In genomic region chr8:119039358-119039757, GRCm38 (mm10) we compare ENCODE assay signal across 24 mouse cellular contexts.
DNase-seq lines count a peak whose midpoint lies in the region; ATAC-seq and TF ChIP-seq lines count a peak whose summit lies in the region.
"Had no signal": no experiment of that assay in that cellular context is flagged by ENCODE, and none has a peak within 500 bp of the region (broad histone marks: within the 10 kb centered on the region; RNA-seq: fewer than 3 reads in every experiment).

No protein-coding gene starts in this region.

- H3K4me1 ChIP-seq in liver, embryonic 14.5 days (replicated peaks; ENCODE audit: control insufficient read depth in 2 of 2, insufficient read depth in 2 of 2, low read length in 1 of 2): no peaks in the 10 kb centered on the region
- no peaks in the 10 kb centered on the region for H3K4me1 ChIP-seq in ES-E14 (ENCODE audit: control insufficient read depth in 2 of 2, insufficient read depth in 2 of 2, low read length in 2 of 2, poor library complexity in 1 of 2)
- no peaks in the 10 kb centered on the region for H3K4me1 ChIP-seq in stomach, postnatal 0 days (replicated peaks; ENCODE audit: control insufficient read depth, insufficient read depth)
- H3K4me1 ChIP-seq: embryonic facial prominence, embryonic 12.5 days; forebrain, embryonic 15.5 days; hindbrain, embryonic 12.5 days; kidney, embryonic 15.5 days; limb, embryonic 10.5 days; liver, embryonic 12.5 days; lung, embryonic 15.5 days; midbrain, embryonic 10.5 days; neural tube, embryonic 13.5 days had no signal

- no peak for DNase-seq in gastrocnemius, adult 2 months
- no peak for DNase-seq in gastrocnemius, postnatal 10 days
- DNase-seq in liver, embryonic 14.5 days (ENCODE audit: low read depth in 3 of 3, low spot score in 3 of 3): no peak
- DNase-seq in liver: no peak
- peak; percentile 6 for DNase-seq in ES-E14 (ENCODE audit: low read depth, low spot score)
- no peak for DNase-seq in stomach, postnatal 0 days (ENCODE audit: low spot score)
- no peak for DNase-seq in left cerebral cortex, postnatal 10 days (ENCODE audit: extremely low spot score in 1 of 2, low spot score in 2 of 2)
- DNase-seq: cerebellum, adult 9-11 months; heart, postnatal 14 days; lung, postnatal 4 days; right cerebral cortex, adult 18-20 months; thymus, postnatal 36 days had no signal

- no peaks in the 10 kb centered on the region for H3K27me3 ChIP-seq in liver, embryonic 14.5 days (ENCODE audit: control insufficient read depth, insufficient read depth, low read length)
- no peaks in the 10 kb centered on the region for H3K27me3 ChIP-seq in stomach, postnatal 0 days (ENCODE audit: control insufficient read depth, insufficient read depth, low read length)
- H3K27me3 ChIP-seq: CH12.LX; embryonic facial prominence, embryonic 12.5 days; forebrain, embryonic 15.5 days; hindbrain, embryonic 12.5 days; kidney, embryonic 15.5 days; liver, embryonic 12.5 days; lung, embryonic 15.5 days; neural tube, embryonic 13.5 days had no signal

- H3K36me3 ChIP-seq in liver, embryonic 14.5 days (replicated peaks; ENCODE audit: control insufficient read depth, insufficient read depth, low read depth): no peaks in the 10 kb centered on the region
- no peaks in the 10 kb centered on the region for H3K36me3 ChIP-seq in ES-E14 (ENCODE audit: control insufficient read depth, insufficient read depth, low read length, poor library complexity, severe bottlenecking)
- no peaks in the 10 kb centered on the region for H3K36me3 ChIP-seq in stomach, postnatal 0 days (ENCODE audit: control insufficient read depth, insufficient read depth, low read length)
- H3K36me3 ChIP-seq: embryonic facial prominence, embryonic 12.5 days; forebrain, embryonic 15.5 days; hindbrain, embryonic 12.5 days; kidney, embryonic 15.5 days; limb, embryonic 10.5 days; liver, embryonic 12.5 days; lung, embryonic 15.5 days; midbrain, embryonic 10.5 days; neural tube, embryonic 13.5 days had no signal

- ATAC-seq in liver, embryonic 14.5 days (ENCODE audit: insufficient read depth): no peak
- no peak for ATAC-seq in stomach, postnatal 0 days (ENCODE audit: low FRiP score, low TSS enrichment)
- ATAC-seq: forebrain, embryonic 15.5 days; liver, embryonic 12.5 days had no signal

- in situ Hi-C loops in ES-E14 (cut with MboI; ENCODE audit: low sequenced_read_pairs in 2 of 2, unreplicated experiment in 2 of 2): no loop called here

- no peaks in the 10 kb centered on the region; the same call in 1 of the 2 replicates for H3K9me3 ChIP-seq in liver, embryonic 14.5 days (ENCODE audit: control insufficient read depth, low read length)
- no peaks in the 10 kb centered on the region for H3K9me3 ChIP-seq in ES-E14 (ENCODE audit: control insufficient read depth, insufficient read depth, low read depth, low read length)
- H3K9me3 ChIP-seq in stomach, postnatal 0 days (ENCODE audit: control insufficient read depth, low read length): no peaks in the 10 kb centered on the region
- H3K9me3 ChIP-seq: embryonic facial prominence, embryonic 12.5 days; forebrain, embryonic 15.5 days; kidney, embryonic 15.5 days; limb, embryonic 10.5 days; lung, embryonic 15.5 days had no signal

- 48% methylated on average over 2 of the region's 2 CpGs for WGBS in liver, embryonic 14.5 days (ENCODE audit: insufficient replicate concordance)
- 86% methylated on average over 2 of the region's 2 CpGs for WGBS in stomach, postnatal 0 days

- intact Hi-C loops in gastrocnemius, adult 2 months (cut with DNase I): no loop called here
- intact Hi-C loops in left cerebral cortex, postnatal 10 days (cut with DNase I): no loop called here

- no peak overlapping the region for H3K9ac ChIP-seq in liver, embryonic 14.5 days (replicated peaks)
- H3K9ac ChIP-seq in ES-E14 (ENCODE audit: insufficient read depth, low read depth, low read length, poor library complexity, severe bottlenecking): no peak overlapping the region
- H3K9ac ChIP-seq in stomach, postnatal 0 days (ENCODE audit: low read length): no peak overlapping the region
- H3K9ac ChIP-seq: embryonic facial prominence, embryonic 12.5 days; forebrain, embryonic 15.5 days; hindbrain, embryonic 12.5 days; kidney, embryonic 15.5 days; liver, embryonic 12.5 days; lung, embryonic 15.5 days; neural tube, embryonic 13.5 days had no signal

- TF ChIP-seq EP300 in liver, embryonic 14.5 days (IDR thresholded peaks at IDR 0.05; ENCODE audit: low read depth): no peak
- no peak for TF ChIP-seq EP300 in stomach, postnatal 0 days (optimal IDR thresholded peaks at IDR 0.05)

- H3K4me2 ChIP-seq in liver, embryonic 14.5 days (ENCODE audit: low read depth): no peak overlapping the region
- no peak overlapping the region for H3K4me2 ChIP-seq in stomach, postnatal 0 days (replicated peaks; ENCODE audit: low read depth)
- H3K4me2 ChIP-seq: embryonic facial prominence, embryonic 12.5 days; forebrain, embryonic 15.5 days; heart, embryonic 11.5 days; hindbrain, embryonic 12.5 days; kidney, embryonic 15.5 days; liver, embryonic 12.5 days; lung, embryonic 15.5 days; neural tube, embryonic 13.5 days had no signal

- H3K27ac ChIP-seq in gastrocnemius, adult 2 months: no peak overlapping the region
- no peak overlapping the region for H3K27ac ChIP-seq in liver, embryonic 14.5 days
- no peak overlapping the region for H3K27ac ChIP-seq in ES-E14 (ENCODE audit: insufficient read depth, low read depth, low read length, poor library complexity, severe bottlenecking)
- no peak overlapping the region for H3K27ac ChIP-seq in stomach, postnatal 0 days (replicated peaks)
- H3K27ac ChIP-seq: embryonic facial prominence, embryonic 12.5 days; forebrain, embryonic 15.5 days; hindbrain, embryonic 12.5 days; kidney, embryonic 15.5 days; limb, embryonic 10.5 days; liver, embryonic 12.5 days; lung, embryonic 15.5 days; midbrain, embryonic 10.5 days; neural tube, embryonic 13.5 days had no signal

- no peak overlapping the region for H3K4me3 ChIP-seq in gastrocnemius, adult 2 months
- H3K4me3 ChIP-seq in liver, embryonic 14.5 days (ENCODE audit: insufficient read depth in 1 of 2, low read depth in 2 of 2, low read length in 2 of 2): no peak overlapping the region
- no peak overlapping the region for H3K4me3 ChIP-seq in ES-E14 (ENCODE audit: insufficient read depth in 1 of 2, low read depth in 1 of 2, low read length in 2 of 2, poor library complexity in 1 of 2, severe bottlenecking in 1 of 2)
- H3K4me3 ChIP-seq in stomach, postnatal 0 days (ENCODE audit: low read depth, low read length): no peak overlapping the region
- H3K4me3 ChIP-seq: embryonic facial prominence, embryonic 12.5 days; erythroblast, embryonic 14.5 days; forebrain, embryonic 15.5 days; hindbrain, embryonic 12.5 days; kidney, embryonic 15.5 days; limb, embryonic 10.5 days; liver, embryonic 12.5 days; lung, embryonic 15.5 days; midbrain, embryonic 10.5 days; neural tube, embryonic 13.5 days had no signal

- peak; percentile 41 for TF ChIP-seq CTCF in gastrocnemius, adult 2 months (IDR thresholded peaks at IDR 0.05)
- TF ChIP-seq CTCF in liver, embryonic 14.5 days (IDR thresholded peaks at IDR 0.05; ENCODE audit: low read depth): peak; percentile 26
- peak; percentile 26 for TF ChIP-seq CTCF in stomach, postnatal 0 days (IDR thresholded peaks at IDR 0.05; ENCODE audit: low read depth)

TF ChIP-seq in ES-E14, 5 proteins besides CTCF, POLR2A, EP300 and RAD21:
- TF ChIP-seq HCFC1 (IDR thresholded peaks at IDR 0.05; ENCODE audit: borderline replicate concordance, insufficient read depth, low read length) (no peak), ZNF384 (IDR thresholded peaks at IDR 0.05; ENCODE audit: low read depth, low read length) (no peak), MAFK (IDR thresholded peaks at IDR 0.05; ENCODE audit: insufficient read depth, low read depth, low read length) (no peak), ZC3H11A (IDR thresholded peaks at IDR 0.05; ENCODE audit: borderline replicate concordance, low read depth, low read length) (no peak), CHD2 (IDR thresholded peaks at IDR 0.05; ENCODE audit: low read depth, low read length) (no peak)
